Comparison of ENCODE assay signal across 11 mouse cellular contexts in genomic region chr2:181763006-181763830, GRCm38 (mm10). TPM values are rescaled to one million over a fixed set of nuclear protein-coding genes. Genes with fewer than 3 reads are reported as not detected.
DNase-seq lines count a peak whose midpoint lies in the region; ATAC-seq and TF ChIP-seq lines count a peak whose summit lies in the region.
"Had no signal": no experiment of that assay in that cellular context is flagged by ENCODE, and none has a peak within 500 bp of the region (broad histone marks: within the 10 kb centered on the region; RNA-seq: fewer than 3 reads in every experiment).

Myt1 (plus strand) TSS chr2:181763332.

- DNase-seq in heart, adult 2 months = no peak
- no peak for DNase-seq in layer of hippocampus, postnatal 14 days (ENCODE audit: low spot score in 2 of 2)
- no peak for DNase-seq in gastrocnemius, adult 2 months
- no peak for DNase-seq in adipocyte (ENCODE audit: low spot score)
- DNase-seq: adrenal gland, postnatal 25 days had no signal

- no peaks in the 10 kb centered on the region for H3K4me1 ChIP-seq in heart, embryonic 15.5 days (replicated peaks)
- no peaks in the 10 kb centered on the region for H3K4me1 ChIP-seq in heart, adult 2 months (ENCODE audit: control insufficient read depth, insufficient read depth, low read length)
- H3K4me1 ChIP-seq in embryonic facial prominence, embryonic 12.5 days = peaks cover 11% of the 10 kb centered on the region; the same call in 1 of the 2 replicates
- peaks cover 35% of the 10 kb centered on the region for H3K4me1 ChIP-seq in neural tube, embryonic 12.5 days
- H3K4me1 ChIP-seq in intestine, embryonic 16.5 days (ENCODE audit: control insufficient read depth, insufficient read depth, low read length) = no peaks in the 10 kb centered on the region
- H3K4me1 ChIP-seq: liver, embryonic 12.5 days had no signal

- no peaks in the 10 kb centered on the region for H3K79me2 ChIP-seq in heart, adult 2 months (replicated peaks; ENCODE audit: control insufficient read depth, insufficient read depth, low read length)

- peaks cover 18% of the 10 kb centered on the region for H3K27me3 ChIP-seq in heart, embryonic 15.5 days
- H3K27me3 ChIP-seq in heart, adult 2 months (ENCODE audit: control insufficient read depth, insufficient read depth, low read length) = no peaks in the 10 kb centered on the region
- 0 out of 2 replicates have a peak, but pooled peaks cover 5% of the 10 kb centered on the region for H3K27me3 ChIP-seq in embryonic facial prominence, embryonic 12.5 days
- no peaks in the 10 kb centered on the region for H3K27me3 ChIP-seq in neural tube, embryonic 12.5 days (replicated peaks)
- H3K27me3 ChIP-seq in intestine, embryonic 16.5 days (replicated peaks; ENCODE audit: control insufficient read depth, insufficient read depth, low read length) = peaks cover 4% of the 10 kb centered on the region; the same call in 1 of the 2 replicates

- H3K9me3 ChIP-seq in heart, embryonic 15.5 days (replicated peaks) = no peaks in the 10 kb centered on the region
- H3K9me3 ChIP-seq in embryonic facial prominence, embryonic 12.5 days = no peaks in the 10 kb centered on the region
- H3K9me3 ChIP-seq in neural tube, embryonic 12.5 days = no peaks in the 10 kb centered on the region
- H3K9me3 ChIP-seq in intestine, embryonic 16.5 days (ENCODE audit: control insufficient read depth, low read length) = no peaks in the 10 kb centered on the region
- H3K9me3 ChIP-seq: liver, embryonic 12.5 days had no signal

- H3K9ac ChIP-seq in heart, embryonic 15.5 days = no peak within 1 kb of the TSS
- H3K9ac ChIP-seq in heart, adult 2 months (ENCODE audit: low read depth, low read length) = no peak within 1 kb of the TSS
- H3K9ac ChIP-seq in embryonic facial prominence, embryonic 12.5 days = no peak within 1 kb of the TSS
- H3K9ac ChIP-seq in neural tube, embryonic 12.5 days = peak within 1 kb of the TSS; percentile 48
- no peak within 1 kb of the TSS for H3K9ac ChIP-seq in intestine, embryonic 16.5 days (ENCODE audit: low read depth, low read length)
- H3K9ac ChIP-seq: liver, embryonic 12.5 days had no signal

- TF ChIP-seq POLR2A in heart, adult 2 months (IDR thresholded peaks at IDR 0.05; ENCODE audit: insufficient read depth, low read depth, low read length) = no peak

- intact Hi-C loops in heart, adult 2 months (cut with DNase I) = no loop called here
- intact Hi-C loops in gastrocnemius, adult 2 months (cut with DNase I) = no loop called here

- no peak within 1 kb of the TSS for H3K4me3 ChIP-seq in heart, embryonic 15.5 days
- H3K4me3 ChIP-seq in heart, adult 2 months = no peak within 1 kb of the TSS
- 0 out of 2 replicates have a peak within 1 kb of the TSS, but pooled peaks have one; percentile 1 for H3K4me3 ChIP-seq in embryonic facial prominence, embryonic 12.5 days
- H3K4me3 ChIP-seq in neural tube, embryonic 12.5 days = peak within 1 kb of the TSS; percentile 34
- no peak within 1 kb of the TSS for H3K4me3 ChIP-seq in gastrocnemius, adult 2 months
- no peak within 1 kb of the TSS for H3K4me3 ChIP-seq in intestine, embryonic 16.5 days (ENCODE audit: low read length)
- H3K4me3 ChIP-seq: liver, embryonic 12.5 days had no signal

- no peak within 1 kb of the TSS for H3K27ac ChIP-seq in heart, embryonic 15.5 days
- H3K27ac ChIP-seq in heart, adult 2 months = no peak within 1 kb of the TSS
- H3K27ac ChIP-seq in embryonic facial prominence, embryonic 12.5 days = 0 out of 2 replicates have a peak within 1 kb of the TSS, but pooled peaks have one; percentile 25
- H3K27ac ChIP-seq in neural tube, embryonic 12.5 days = peak within 1 kb of the TSS; percentile 74
- no peak within 1 kb of the TSS for H3K27ac ChIP-seq in gastrocnemius, adult 2 months
- no peak within 1 kb of the TSS for H3K27ac ChIP-seq in intestine, embryonic 16.5 days (ENCODE audit: low read length)
- H3K27ac ChIP-seq: liver, embryonic 12.5 days had no signal

- no peak for TF ChIP-seq EP300 in heart, adult 2 months (IDR thresholded peaks at IDR 0.05; ENCODE audit: insufficient read depth, low read depth, low read length)

- no peaks in the 10 kb centered on the region for H3K36me3 ChIP-seq in heart, embryonic 15.5 days
- H3K36me3 ChIP-seq in heart, adult 2 months (ENCODE audit: control insufficient read depth, insufficient read depth, low read length) = no peaks in the 10 kb centered on the region
- H3K36me3 ChIP-seq in embryonic facial prominence, embryonic 12.5 days = no peaks in the 10 kb centered on the region
- H3K36me3 ChIP-seq in neural tube, embryonic 12.5 days = no peaks in the 10 kb centered on the region
- no peaks in the 10 kb centered on the region for H3K36me3 ChIP-seq in intestine, embryonic 16.5 days (ENCODE audit: control insufficient read depth, insufficient read depth, low read length)
- H3K36me3 ChIP-seq: liver, embryonic 12.5 days had no signal

- ATAC-seq in heart, embryonic 15.5 days (replicated peaks; ENCODE audit: insufficient number of reproducible peaks, insufficient read depth, low FRiP score, low read depth) = 0 out of 2 replicates have a peak, but pooled peaks have one; percentile 22
- ATAC-seq in embryonic facial prominence, embryonic 12.5 days (ENCODE audit: insufficient number of reproducible peaks, insufficient read depth, low FRiP score, low TSS enrichment) = peak; percentile 77
- peak; percentile 77 for ATAC-seq in neural tube, embryonic 12.5 days (ENCODE audit: low FRiP score, low read depth)
- ATAC-seq in intestine, embryonic 16.5 days = no peak
- ATAC-seq: liver, embryonic 12.5 days had no signal

- no peak for TF ChIP-seq CTCF in heart, adult 2 months (IDR thresholded peaks at IDR 0.05)
- no peak for TF ChIP-seq CTCF in gastrocnemius, adult 2 months (IDR thresholded peaks at IDR 0.05)

- no peak within 1 kb of the TSS for H3K4me2 ChIP-seq in heart, embryonic 15.5 days
- H3K4me2 ChIP-seq in embryonic facial prominence, embryonic 12.5 days (replicated peaks) = peak within 1 kb of the TSS; percentile 12; the same call in 1 of the 2 replicates
- peak within 1 kb of the TSS; percentile 75 for H3K4me2 ChIP-seq in neural tube, embryonic 12.5 days (replicated peaks)
- H3K4me2 ChIP-seq in intestine, embryonic 16.5 days (ENCODE audit: low read depth, low read length) = no peak within 1 kb of the TSS
- H3K4me2 ChIP-seq: liver, embryonic 12.5 days had no signal

- 52% methylated on average over 8 of the region's 8 CpGs for WGBS in heart, embryonic 15.5 days
- 53% methylated on average over 8 of the region's 8 CpGs for WGBS in heart, adult 2 months
- WGBS in embryonic facial prominence, embryonic 12.5 days = 31% methylated on average over 8 of the region's 8 CpGs
- WGBS in neural tube, embryonic 12.5 days = 18% methylated on average over 8 of the region's 8 CpGs
- WGBS in intestine, embryonic 16.5 days = 53% methylated on average over 8 of the region's 8 CpGs

RNA-seq across cellular contexts. Expression of gene Myt1, which starts in this region (rescaled TPM):
- 0.06 and 0.38 TPM in 2 replicates for polyA plus RNA-seq in heart, embryonic 15.5 days (2015; fragmentation: Nextera tagmentation; extraction: Ambion mirVana)
- total RNA-seq in heart, adult 2 months (2021) = not detected
- polyA plus RNA-seq in heart, adult 2 months (2012; rRNA removed) = 0.02 TPM in 1 of 2 replicates, not detected in the other
- polyA plus RNA-seq in embryonic facial prominence, embryonic 12.5 days (2016; fragmentation: Nextera tagmentation; extraction: Ambion mirVana) = 6.0 and 6.7 TPM in 2 replicates
- 10 to 100 TPM; 39.5 to 42.7 TPM for total RNA-seq in layer of hippocampus, postnatal 14 days (2021)
- 70.4 and 79.3 TPM in 2 replicates for polyA plus RNA-seq in neural tube, embryonic 12.5 days (2016; fragmentation: Nextera tagmentation; extraction: Ambion mirVana)
- not detected for total RNA-seq in gastrocnemius, adult 2 months (2021)
- polyA plus RNA-seq in intestine, embryonic 16.5 days (2015; fragmentation: Nextera tagmentation; extraction: Ambion mirVana) = 1.4 and 1.7 TPM in 2 replicates
- polyA plus RNA-seq: thymus, postnatal 0 days had no signal

Comparison
In these comparisons a context has a peak if more than half of its experiments do, and no peak if none do; other contexts are left out.
1. RNA of gene Myt1 (total RNA-seq): 39.5 to 42.7 TPM in layer of hippocampus, postnatal 14 days; not detected in gastrocnemius, adult 2 months and not detected in heart, adult 2 months; every median in the first group is over 10 times any median in the second.
2. Peak in ATAC-seq in heart, embryonic 15.5 days; RNA of the gene not detected or under 1 TPM.
3. H3K27ac ChIP-seq: peak in embryonic facial prominence, embryonic 12.5 days (single experiment) and neural tube, embryonic 12.5 days (single experiment); none in heart, embryonic 15.5 days (single experiment), heart, adult 2 months (single experiment), gastrocnemius, adult 2 months (single experiment) and intestine, embryonic 16.5 days (single experiment).
4. H3K4me2 ChIP-seq: peak in embryonic facial prominence, embryonic 12.5 days (single experiment) and neural tube, embryonic 12.5 days (single experiment); none in heart, embryonic 15.5 days (single experiment) and intestine, embryonic 16.5 days (single experiment).
5. H3K4me3 ChIP-seq: peak in embryonic facial prominence, embryonic 12.5 days (single experiment) and neural tube, embryonic 12.5 days (single experiment); none in heart, embryonic 15.5 days (single experiment), heart, adult 2 months (single experiment), gastrocnemius, adult 2 months (single experiment) and intestine, embryonic 16.5 days (single experiment).